Mouse (Mus musculus) midbrain, embryonic 13.5 days (tissue): ENCODE data around the gene Ulk3. TPM values are rescaled to one million over a fixed set of nuclear protein-coding genes. Genes with fewer than 3 reads are reported as not detected.

Source experiments
- ATAC-seq: fragments of 200-750 bp; cut with Nextera tagmentation; 2 replicates; pipeline ENCODE4 v1.8.0; 2017; ENCODE audit warnings: mild to moderate bottlenecking, moderate TSS enrichment, moderate library complexity
- H3K27ac ChIP-seq: fragments of 300-500 bp; sonication (generic); 2 replicates; pipeline ENCODE4 v1.5.1; 2015; ENCODE audit warnings: inconsistent platforms, mild to moderate bottlenecking, moderate library complexity
- H3K27me3 ChIP-seq: fragments of 300-500 bp; sonication (generic); 2 replicates; pipeline ENCODE4 v1.6.1; 2015; ENCODE audit warnings: mild to moderate bottlenecking, inconsistent platforms
- H3K36me3 ChIP-seq: fragments of 300-500 bp; sonication (generic); 2 replicates; pipeline ENCODE4 v1.6.1; 2015; ENCODE audit warnings: mild to moderate bottlenecking, inconsistent platforms
- H3K4me1 ChIP-seq: fragments of 300-500 bp; sonication (generic); replicated peaks from 2 replicates; pipeline ENCODE4 v1.6.1; 2015; ENCODE audit warnings: inconsistent platforms
- H3K4me2 ChIP-seq: fragments of 300-500 bp; sonication (generic); replicated peaks from 2 replicates; pipeline ENCODE4 v1.6.1; 2015; ENCODE audit warnings: moderate library complexity, mild to moderate bottlenecking, inconsistent platforms
- H3K4me3 ChIP-seq: fragments of 300-500 bp; sonication (generic); replicated peaks from 2 replicates; pipeline ENCODE4 v1.5.1; 2015; ENCODE audit warnings: mild to moderate bottlenecking, inconsistent platforms
- H3K9ac ChIP-seq: fragments of 300-500 bp; sonication (generic); replicated peaks from 2 replicates; pipeline ENCODE4 v1.6.1; 2015; ENCODE audit warnings: mild to moderate bottlenecking, inconsistent platforms
- H3K9me3 ChIP-seq: fragments of 300-500 bp; sonication (generic); 2 replicates; pipeline ENCODE4 v1.6.1; 2016; ENCODE audit warnings: mild to moderate bottlenecking, inconsistent platforms
- WGBS: fragments of 180-500 bp; shearing (Covaris S2); methylation state at CpG from one replicate; pipeline ENCODE4 v1.1.7; 2015; 5-methylcytosine and 5-hydroxymethylcytosine counted together
- polyA plus RNA-seq: library from polyadenylated mRNA; unstranded; fragments of >200 nt; fragmentation: Nextera tagmentation; extraction: Ambion mirVana; gene quantifications from 2 replicates; pipeline ENCODE4 v1.2.1, GENCODE M21; 2015

The Ulk3 gene
- polyA plus RNA-seq, 1 experiment from 2014 or later = 23.5 TPM

DNA sequence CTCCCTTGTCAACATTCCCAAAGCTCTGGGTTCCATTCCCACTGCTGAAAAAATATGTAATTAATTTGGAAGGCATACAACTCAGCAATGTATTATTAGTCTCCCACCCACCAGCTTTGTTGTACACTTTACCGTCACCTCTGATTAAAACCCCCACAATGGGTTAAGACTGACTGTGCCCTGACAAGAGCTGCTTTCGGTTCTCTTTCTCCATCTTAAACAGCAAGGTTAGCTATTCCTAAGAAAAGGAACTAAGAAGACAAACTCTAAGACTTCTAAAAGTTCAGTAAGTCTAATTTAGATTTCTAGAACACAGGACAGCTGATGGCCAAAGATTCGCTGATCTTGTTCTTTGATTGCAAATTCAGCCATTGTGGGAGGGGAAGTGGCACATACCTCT, 32.0 kb upstream of the Ulk3 start:
- Histone ChIP-seq H3K9me3 (no peaks in the 10 kb centered on the region), H3K27ac (no peak overlapping the region), H3K4me3 (no peak overlapping the region), H3K27me3 (no peaks in the 10 kb centered on the region), H3K36me3 (no peaks in the 10 kb centered on the region), H3K9ac (no peak overlapping the region), H3K4me2 (no peak overlapping the region), H3K4me1 (peaks cover 23% of the 10 kb centered on the region)
- no peak for ATAC-seq
- whole genome bisulfite sequencing = 78% methylated on average over 3 of the region's 3 CpGs

- Histone ChIP-seq H3K9me3 (no peaks in the 10 kb centered on the region), H3K4me2 (no peak overlapping the region), H3K27me3 (no peaks in the 10 kb centered on the region), H3K36me3 (no peaks in the 10 kb centered on the region), H3K27ac (no peak overlapping the region), H3K4me1 (peaks cover 33% of the 10 kb centered on the region), H3K4me3 (no peak overlapping the region), H3K9ac (no peak overlapping the region)
- no peak for ATAC-seq
- 91% methylated on average over 4 of the region's 4 CpGs for WGBS
These were observed 30.6 kb upstream of the Ulk3 start for GRCm38 (mm10) chr9:57558625-57559024.

DNA sequence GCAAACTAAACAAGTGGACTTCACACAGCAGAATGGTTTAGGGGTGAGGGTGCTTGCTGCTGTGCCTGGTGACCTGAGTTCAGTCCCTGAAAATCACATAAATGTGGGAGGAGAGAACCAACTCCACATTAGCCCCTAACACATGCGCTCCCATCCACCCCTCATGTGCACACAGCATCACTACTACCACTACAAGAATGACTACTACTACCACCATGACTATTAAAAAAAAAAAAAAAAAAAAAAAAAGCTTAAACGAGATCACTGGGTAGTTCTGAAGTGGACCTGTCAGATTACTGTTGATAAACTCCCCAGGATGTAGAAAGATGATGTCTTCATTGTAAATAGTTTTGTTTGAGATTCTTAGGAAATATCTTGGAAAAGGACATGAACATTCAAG, 29.7 kb upstream of the Ulk3 start:
- ATAC-seq = no peak
- H3K4me2 ChIP-seq = no peak overlapping the region
- H3K27me3 ChIP-seq = no peaks in the 10 kb centered on the region
- 74% methylated on average over 2 of the region's 2 CpGs for WGBS
- no peak overlapping the region for H3K9ac ChIP-seq
- H3K27ac ChIP-seq = no peak overlapping the region
- no peak overlapping the region for H3K4me3 ChIP-seq
- no peaks in the 10 kb centered on the region for H3K36me3 ChIP-seq
- H3K9me3 ChIP-seq = no peaks in the 10 kb centered on the region
- H3K4me1 ChIP-seq = peaks cover 29% of the 10 kb centered on the region

DNA sequence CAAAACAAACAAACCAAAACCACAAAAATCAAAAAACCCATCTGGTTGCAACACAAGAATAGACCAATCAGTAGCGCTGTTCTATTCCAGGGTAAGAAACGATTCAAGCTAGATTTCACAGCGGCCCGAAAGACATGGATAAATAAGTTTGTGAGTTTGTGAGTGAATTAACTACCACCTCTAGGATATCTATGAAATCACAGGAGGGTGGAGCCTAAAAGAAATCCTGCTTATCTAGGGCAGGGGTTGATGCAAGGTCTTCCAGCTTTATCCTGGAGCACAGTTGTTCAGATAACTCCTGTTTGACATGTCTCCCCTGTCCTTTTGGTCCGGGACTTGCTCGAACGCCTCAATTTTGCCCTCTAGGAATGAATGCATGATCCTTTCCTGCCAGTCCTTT, 29.0 kb upstream of the Ulk3 start:
- H3K4me2 ChIP-seq = peak overlapping the region; percentile 89
- H3K9ac ChIP-seq = peak overlapping the region; percentile 61
- no peaks in the 10 kb centered on the region for H3K36me3 ChIP-seq
- peak overlapping the region; percentile 91 for H3K27ac ChIP-seq
- peak overlapping the region; percentile 51 for H3K4me3 ChIP-seq
- no peaks in the 10 kb centered on the region for H3K27me3 ChIP-seq
- H3K9me3 ChIP-seq = no peaks in the 10 kb centered on the region
- ATAC-seq = 0 out of 2 replicates have a peak, but pooled peaks have one; percentile 1
- WGBS = 32% methylated on average over 7 of the region's 7 CpGs
- H3K4me1 ChIP-seq = peaks cover 31% of the 10 kb centered on the region

- 1% methylated on average over 37 of the region's 37 CpGs for WGBS
- no peaks in the 10 kb centered on the region for H3K9me3 ChIP-seq
- H3K4me1 ChIP-seq = peaks cover 39% of the 10 kb centered on the region
- peak within 1 kb of the TSS; percentile 89 for H3K4me2 ChIP-seq
- H3K9ac ChIP-seq = peak within 1 kb of the TSS; percentile 61
- no peaks in the 10 kb centered on the region for H3K27me3 ChIP-seq
- peak within 1 kb of the TSS; percentile 91 for H3K27ac ChIP-seq
- H3K4me3 ChIP-seq = peak within 1 kb of the TSS; percentile 51
- peaks cover 5% of the 10 kb centered on the region; the same call in 1 of the 2 replicates for H3K36me3 ChIP-seq
- ATAC-seq = peak; percentile 100
These were observed 28.2 kb upstream of the Ulk3 start, which contains the start of gene Scamp2 for GRCm38 (mm10) chr9:57560861-57561710. TSS of gene Scamp2 (plus strand) at chr9:57560943.

DNA sequence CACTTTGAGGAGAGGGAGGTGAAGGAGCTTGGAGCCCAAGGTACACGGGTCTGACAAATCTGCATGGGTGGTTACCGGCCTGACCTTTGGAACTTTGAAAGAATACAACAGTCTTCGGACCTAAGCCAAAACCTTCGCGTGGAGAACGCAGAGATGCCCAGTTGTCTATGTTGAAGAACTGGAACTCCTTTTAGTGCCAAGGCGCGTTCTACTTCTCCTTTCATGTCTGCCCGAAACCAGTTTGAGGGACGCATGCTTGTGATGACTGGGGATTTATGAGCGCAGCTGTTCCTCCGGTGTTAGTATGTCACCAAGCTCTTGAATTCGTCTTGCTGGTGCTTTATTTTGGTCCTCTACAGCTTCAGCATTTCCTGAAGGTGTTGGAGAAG, 27.5 kb upstream of the Ulk3 start:
- Histone ChIP-seq H3K27me3 (no peaks in the 10 kb centered on the region), H3K4me2 (peak overlapping the region; percentile 89), H3K9me3 (no peaks in the 10 kb centered on the region), H3K9ac (peak overlapping the region; percentile 61; the same call in 1 of the 2 replicates), H3K4me3 (peak overlapping the region; percentile 51), H3K36me3 (peaks cover 5% of the 10 kb centered on the region; the same call in 1 of the 2 replicates), H3K4me1 (peaks cover 39% of the 10 kb centered on the region), H3K27ac (no peak overlapping the region)
- 86% methylated on average over 13 of the region's 13 CpGs for WGBS
- ATAC-seq = no peak

- H3K4me2 ChIP-seq = no peak overlapping the region
- no peak overlapping the region for H3K27ac ChIP-seq
- WGBS = 91% methylated on average over 4 of the region's 4 CpGs
- no peak for ATAC-seq
- peaks cover 39% of the 10 kb centered on the region for H3K4me1 ChIP-seq
- no peaks in the 10 kb centered on the region for H3K27me3 ChIP-seq
- peaks cover 7% of the 10 kb centered on the region for H3K36me3 ChIP-seq
- H3K9me3 ChIP-seq = no peaks in the 10 kb centered on the region
- no peak overlapping the region for H3K4me3 ChIP-seq
- no peak overlapping the region for H3K9ac ChIP-seq
These were observed 26.3 kb upstream of the Ulk3 start for GRCm38 (mm10) chr9:57562896-57563372.

GRCm38 (mm10) chr9:57564609-57565008, 24.6 kb upstream of the Ulk3 start:
- Histone ChIP-seq H3K27me3 (no peaks in the 10 kb centered on the region), H3K9me3 (no peaks in the 10 kb centered on the region), H3K9ac (no peak overlapping the region), H3K36me3 (peaks cover 23% of the 10 kb centered on the region), H3K4me3 (no peak overlapping the region), H3K4me2 (no peak overlapping the region), H3K4me1 (peaks cover 39% of the 10 kb centered on the region), H3K27ac (no peak overlapping the region)
- no peak for ATAC-seq
- 92% methylated on average over 6 of the region's 6 CpGs for WGBS

DNA sequence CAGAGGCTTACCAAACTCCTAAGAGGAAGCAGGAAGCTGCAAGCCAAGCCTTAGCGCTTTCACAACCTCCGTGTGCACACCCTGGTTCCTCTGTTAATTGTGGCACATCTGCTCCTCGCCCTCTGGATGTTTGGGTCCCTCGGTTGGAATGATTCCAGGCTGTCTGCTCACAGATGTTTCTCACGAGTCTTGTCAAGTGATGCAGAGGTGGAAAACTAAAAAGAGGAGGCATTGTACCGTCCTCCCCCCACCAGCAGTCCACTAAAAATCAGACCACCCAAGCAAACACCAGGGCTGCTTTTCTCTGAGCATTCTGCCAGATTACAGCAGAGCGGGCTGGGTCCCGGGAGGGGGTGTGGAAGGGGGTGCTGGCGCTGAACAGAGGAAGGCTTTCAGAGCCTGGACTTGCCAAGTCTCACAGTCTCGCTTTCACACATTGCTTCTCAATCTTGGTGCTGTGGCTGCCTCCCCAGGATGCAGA, 23.5 kb upstream of the Ulk3 start:
- Histone ChIP-seq H3K27ac (peak overlapping the region; percentile 32; the same call in 1 of the 2 replicates), H3K9me3 (no peaks in the 10 kb centered on the region), H3K4me3 (no peak overlapping the region), H3K4me2 (no peak overlapping the region), H3K4me1 (peaks cover 36% of the 10 kb centered on the region), H3K36me3 (peaks cover 31% of the 10 kb centered on the region), H3K27me3 (no peaks in the 10 kb centered on the region), H3K9ac (no peak overlapping the region)
- no peak for ATAC-seq
- 74% methylated on average over 10 of the region's 10 CpGs for WGBS

- Histone ChIP-seq H3K9ac (no peak overlapping the region), H3K27ac (no peak overlapping the region), H3K36me3 (peaks cover 40% of the 10 kb centered on the region), H3K4me3 (no peak overlapping the region), H3K27me3 (no peaks in the 10 kb centered on the region), H3K4me2 (no peak overlapping the region), H3K4me1 (peaks cover 29% of the 10 kb centered on the region), H3K9me3 (no peaks in the 10 kb centered on the region)
- ATAC-seq = no peak
- 60% methylated on average over 8 of the region's 8 CpGs for WGBS
These were observed 22.4 kb upstream of the Ulk3 start for GRCm38 (mm10) chr9:57566846-57567245.

- Histone ChIP-seq H3K9ac (no peak overlapping the region), H3K27ac (no peak overlapping the region), H3K36me3 (peaks cover 49% of the 10 kb centered on the region), H3K4me2 (no peak overlapping the region), H3K4me1 (peaks cover 12% of the 10 kb centered on the region), H3K27me3 (no peaks in the 10 kb centered on the region), H3K9me3 (no peaks in the 10 kb centered on the region), H3K4me3 (no peak overlapping the region)
- WGBS = 96% methylated on average over 6 of the region's 6 CpGs
- no peak for ATAC-seq
These were observed 20.8 kb upstream of the Ulk3 start for GRCm38 (mm10) chr9:57568500-57568899.

GRCm38 (mm10) chr9:57574397-57574796, 14.9 kb upstream of the Ulk3 start:
- H3K36me3 ChIP-seq = peaks cover 52% of the 10 kb centered on the region
- H3K9me3 ChIP-seq = no peaks in the 10 kb centered on the region
- H3K27ac ChIP-seq = no peak overlapping the region
- no peaks in the 10 kb centered on the region for H3K27me3 ChIP-seq
- no peak overlapping the region for H3K4me2 ChIP-seq
- no peak overlapping the region for H3K9ac ChIP-seq
- H3K4me1 ChIP-seq = no peaks in the 10 kb centered on the region
- no peak for ATAC-seq
- no peak overlapping the region for H3K4me3 ChIP-seq
